Mouse (Mus musculus): Measurements from ENCODE around the gene Lrrc4b.

DNA sequence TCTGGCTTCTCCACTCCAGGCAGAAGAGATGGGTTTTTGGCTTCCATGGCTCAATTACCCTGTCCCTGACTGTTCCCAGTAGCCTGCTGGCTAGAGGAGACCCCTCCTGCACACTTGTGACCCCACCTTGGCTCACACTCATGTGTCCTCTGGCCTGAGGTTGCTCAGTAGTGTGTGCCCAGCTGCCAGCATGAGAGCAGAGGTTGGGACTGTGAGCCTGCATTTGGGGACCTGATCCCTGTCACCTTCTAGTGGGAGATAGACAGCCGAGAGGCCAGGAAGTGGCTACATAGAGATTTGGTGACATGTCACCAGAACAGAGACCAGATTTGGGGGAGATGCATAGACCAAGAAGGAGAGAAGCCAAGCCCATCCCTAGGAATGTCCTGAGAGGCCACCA lies 8.4 kb downstream of the Lrrc4b start:
- TF ChIP-seq CTCF (IDR thresholded peaks at IDR 0.05): no peak
- TF ChIP-seq POLR2A (IDR thresholded peaks at IDR 0.05; ENCODE audit: insufficient read depth, low read depth, low read length): no peak
- no peak for TF ChIP-seq EP300 (IDR thresholded peaks at IDR 0.05; ENCODE audit: insufficient read depth, low read depth, low read length)
